Comparison of ENCODE assay signal across 8 mouse cellular contexts in genomic region chr8:88199700-88200601, GRCm38 (mm10). TPM values are rescaled to one million over a fixed set of nuclear protein-coding genes. Genes with fewer than 3 reads are reported as not detected.
DNase-seq lines count a peak whose midpoint lies in the region; ATAC-seq and TF ChIP-seq lines count a peak whose summit lies in the region.

No protein-coding gene starts in this region.

- 0% methylated on average over 9 of the region's 117 CpGs for WGBS in embryonic facial prominence, embryonic 14.5 days
- under 1% methylated on average over 99 of the region's 117 CpGs for WGBS in heart, embryonic 11.5 days (ENCODE audit: insufficient replicate concordance)
- WGBS in liver, embryonic 14.5 days (ENCODE audit: insufficient replicate concordance): under 1% methylated on average over 110 of the region's 117 CpGs

- no peaks in the 10 kb centered on the region for H3K9me3 ChIP-seq in embryonic facial prominence, embryonic 14.5 days (ENCODE audit: control insufficient read depth, low read length)
- H3K9me3 ChIP-seq in heart, embryonic 11.5 days (replicated peaks; ENCODE audit: control insufficient read depth, low read length): no peaks in the 10 kb centered on the region
- H3K9me3 ChIP-seq in liver, embryonic 14.5 days (ENCODE audit: control insufficient read depth, low read length): no peaks in the 10 kb centered on the region

- DNase-seq in B cell, adult 2 months: peak; percentile 56 to 64
- peak; percentile 52 for DNase-seq in adrenal gland, postnatal 10 days
- DNase-seq in embryonic facial prominence, embryonic 14.5 days (ENCODE audit: low spot score): peak; percentile 17
- DNase-seq in kidney, adult 9 months: peak; percentile 43
- DNase-seq in liver, embryonic 14.5 days (ENCODE audit: low read depth in 3 of 3, low spot score in 3 of 3): peak in 1 of 3 experiments; percentile 13
- DNase-seq in naive thymus-derived CD4-positive, alpha-beta T cell, adult 2 months (ENCODE audit: low read depth): peak; percentile 53
- DNase-seq in splenic B cell, adult 2 months (ENCODE audit: low read depth, low spot score): peak; percentile 50

- peak; percentile 56 for ATAC-seq in embryonic facial prominence, embryonic 14.5 days (ENCODE audit: low read depth)
- ATAC-seq in heart, embryonic 11.5 days (replicated peaks; ENCODE audit: insufficient number of reproducible peaks, low FRiP score, low TSS enrichment): peak; percentile 64
- peak; percentile 67 for ATAC-seq in liver, embryonic 14.5 days (ENCODE audit: insufficient read depth)

- TF ChIP-seq EP300 in liver, embryonic 14.5 days (IDR thresholded peaks at IDR 0.05; ENCODE audit: low read depth): no peak

- peaks cover 6% of the 10 kb centered on the region; the same call in 1 of the 2 replicates for H3K36me3 ChIP-seq in embryonic facial prominence, embryonic 14.5 days (ENCODE audit: control insufficient read depth, insufficient read depth, low read length)
- H3K36me3 ChIP-seq in heart, embryonic 11.5 days (ENCODE audit: control insufficient read depth, insufficient read depth, low read length): no peaks in the 10 kb centered on the region; the same call in 1 of the 2 replicates
- H3K36me3 ChIP-seq in liver, embryonic 14.5 days (replicated peaks; ENCODE audit: control insufficient read depth, insufficient read depth, low read depth): peaks cover 2% of the 10 kb centered on the region; the same call in 1 of the 2 replicates
- H3K36me3 ChIP-seq in splenic B cell, adult 2 months (ENCODE audit: control insufficient read depth, insufficient read depth, low read length, poor library complexity, severe bottlenecking): no peaks in the 10 kb centered on the region

- TF ChIP-seq CTCF in liver, embryonic 14.5 days (IDR thresholded peaks at IDR 0.05; ENCODE audit: low read depth): no peak

- H3K27ac ChIP-seq in embryonic facial prominence, embryonic 14.5 days (replicated peaks; ENCODE audit: low read depth, low read length): peak overlapping the region; percentile 94
- peak overlapping the region; percentile 98 for H3K27ac ChIP-seq in heart, embryonic 11.5 days (ENCODE audit: low read depth, low read length)
- peak overlapping the region; percentile 70 for H3K27ac ChIP-seq in liver, embryonic 14.5 days

- peak overlapping the region; percentile 67 for H3K4me3 ChIP-seq in embryonic facial prominence, embryonic 14.5 days (ENCODE audit: low read depth, low read length)
- peak overlapping the region; percentile 83 for H3K4me3 ChIP-seq in heart, embryonic 11.5 days (ENCODE audit: low read depth, low read length)
- peak overlapping the region; percentile 97 to 98 for H3K4me3 ChIP-seq in liver, embryonic 14.5 days (ENCODE audit: insufficient read depth in 1 of 2, low read depth in 2 of 2, low read length in 2 of 2)

- peaks cover 20% of the 10 kb centered on the region for H3K4me1 ChIP-seq in embryonic facial prominence, embryonic 14.5 days (ENCODE audit: control insufficient read depth, insufficient read depth, low read length)
- peaks cover 21% of the 10 kb centered on the region for H3K4me1 ChIP-seq in heart, embryonic 11.5 days (ENCODE audit: control insufficient read depth, insufficient read depth, low read length)
- peaks cover 8 to 19% of the 10 kb centered on the region in 2 experiments for H3K4me1 ChIP-seq in liver, embryonic 14.5 days (replicated peaks; ENCODE audit: control insufficient read depth in 2 of 2, insufficient read depth in 2 of 2, low read length in 1 of 2)

- H3K27me3 ChIP-seq in embryonic facial prominence, embryonic 14.5 days (replicated peaks; ENCODE audit: control insufficient read depth, insufficient read depth, low read length): no peaks in the 10 kb centered on the region
- no peaks in the 10 kb centered on the region for H3K27me3 ChIP-seq in heart, embryonic 11.5 days (ENCODE audit: control insufficient read depth, insufficient read depth, low read length)
- H3K27me3 ChIP-seq in liver, embryonic 14.5 days (ENCODE audit: control insufficient read depth, insufficient read depth, low read length): no peaks in the 10 kb centered on the region
- no peaks in the 10 kb centered on the region for H3K27me3 ChIP-seq in splenic B cell, adult 2 months (ENCODE audit: control insufficient read depth, insufficient read depth, low read length, poor library complexity, severe bottlenecking)

- peak overlapping the region; percentile 95 for H3K4me2 ChIP-seq in embryonic facial prominence, embryonic 14.5 days (ENCODE audit: low read depth, low read length)
- peak overlapping the region; percentile 80 for H3K4me2 ChIP-seq in heart, embryonic 11.5 days
- H3K4me2 ChIP-seq in liver, embryonic 14.5 days (ENCODE audit: low read depth): peak overlapping the region; percentile 99

- peak overlapping the region; percentile 85 for H3K9ac ChIP-seq in embryonic facial prominence, embryonic 14.5 days (ENCODE audit: low read depth, low read length)
- H3K9ac ChIP-seq in heart, embryonic 11.5 days (ENCODE audit: low read depth, low read length): peak overlapping the region; percentile 73
- peak overlapping the region; percentile 80 for H3K9ac ChIP-seq in liver, embryonic 14.5 days (replicated peaks)

RNA-seq across cellular contexts. Expression of gene Tent4b, which starts 0.9 kb away (rescaled TPM):
- total RNA-seq in adrenal gland, postnatal 10 days (2021): 10 to 100 TPM; 25.4 to 30.2 TPM
- 10.0 and 12.0 TPM in 2 replicates for polyA plus RNA-seq in embryonic facial prominence, embryonic 14.5 days (2014; fragmentation: Nextera tagmentation; extraction: Ambion mirVana)
- polyA plus RNA-seq in heart, embryonic 11.5 days (2014; fragmentation: Nextera tagmentation; extraction: Ambion mirVana): 8.5 and 9.7 TPM in 2 replicates
- 7.7 and 9.2 TPM in 2 replicates for polyA plus RNA-seq in liver, embryonic 14.5 days (2012; rRNA removed)
- polyA plus RNA-seq in liver, embryonic 14.5 days (2014; fragmentation: Nextera tagmentation; extraction: Ambion mirVana): 4.3 and 5.5 TPM in 2 replicates
